Mouse (Mus musculus) ES-E14 (cell line): Measurements from ENCODE around the gene Prickle4.
A peak's percentile ranks its signal among the peaks of the same experiment; 100 is the strongest.

Experiments used
- HCFC1 ChIP-seq: IDR thresholded peaks from 2 replicates; pipeline ENCODE4 v1.6.1; 2012; ENCODE audit warnings: low read length, inconsistent platforms, borderline replicate concordance; ENCODE audit not compliant: insufficient read depth
- MAFK ChIP-seq: IDR thresholded peaks from 2 replicates; pipeline ENCODE4 v1.6.1; 2014; ENCODE audit warnings: mild to moderate bottlenecking, low read depth, low read length, inconsistent platforms; ENCODE audit not compliant: insufficient read depth
- ZC3H11A ChIP-seq: IDR thresholded peaks from 2 replicates; pipeline ENCODE4 v1.6.1; 2012; ENCODE audit warnings: low read depth, mild to moderate bottlenecking, inconsistent platforms, low read length, borderline replicate concordance
- ZNF384 ChIP-seq: IDR thresholded peaks from 2 replicates; pipeline ENCODE4 v1.6.1; 2012; ENCODE audit warnings: low read depth, low read length, inconsistent platforms

DNA sequence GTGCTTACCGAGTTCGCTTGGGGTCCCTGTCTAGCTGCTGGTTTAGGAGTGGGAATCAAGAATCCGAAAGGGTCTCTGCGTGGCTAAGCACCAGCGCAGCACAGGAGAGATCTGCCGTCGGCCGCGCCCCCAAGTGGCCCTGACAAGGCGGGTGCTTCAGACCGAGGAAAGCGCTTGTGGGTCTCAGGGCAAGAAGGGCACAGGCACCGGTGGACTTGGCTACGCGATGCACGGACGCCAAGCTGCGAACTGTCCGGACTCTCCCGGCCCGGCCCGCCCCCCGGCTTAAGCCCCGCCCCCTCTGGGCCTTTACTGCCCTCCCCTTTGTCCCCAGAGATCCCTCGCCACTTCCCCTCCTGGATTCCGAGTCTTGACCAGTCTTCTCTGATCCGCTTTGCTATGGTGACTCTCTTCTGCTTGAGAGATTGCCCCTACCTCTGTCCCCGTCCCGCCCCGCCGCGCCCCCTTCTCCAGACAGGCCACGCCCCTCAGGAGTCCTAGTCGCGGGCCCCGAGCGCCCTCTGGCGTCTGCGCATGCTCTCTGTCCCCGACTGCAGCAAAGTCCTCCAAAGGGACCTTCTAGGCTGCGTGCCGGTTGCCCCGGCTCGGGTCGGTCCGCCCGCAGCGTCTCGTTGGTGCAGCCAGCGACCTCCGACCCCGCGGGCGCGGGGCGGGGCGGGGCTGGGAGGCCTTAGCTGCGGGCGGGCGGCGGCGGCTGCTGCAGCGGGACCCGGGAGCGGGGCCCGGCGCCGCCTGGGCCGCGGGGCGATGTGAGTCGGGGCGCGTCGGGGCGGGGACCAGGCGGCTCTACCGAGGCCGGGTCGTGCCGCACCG is at the start of gene Prickle4:
- no peak for TF ChIP-seq MAFK
- 0 out of 2 replicates have a peak, but pooled peaks have one; percentile 15 for TF ChIP-seq ZC3H11A
- TF ChIP-seq HCFC1: peak; percentile 66; the same call in 1 of the 2 replicates
- TF ChIP-seq ZNF384: no peak
